Mouse (Mus musculus) olfactory bulb, adult 2 months (tissue): ENCODE measurements around the gene Taf1a. TPM values are rescaled to one million over a fixed set of nuclear protein-coding genes. Genes with fewer than 3 reads are reported as not detected.

Experiments
- H3K27ac ChIP-seq: fragments of 200-500 bp; 2 replicates; pipeline ENCODE4 v1.5.1; 2012; ENCODE audit warnings: low read depth, low read length; ENCODE audit not compliant: insufficient read depth
- H3K4me1 ChIP-seq: fragments of 200-500 bp; 2 replicates; pipeline ENCODE4 v1.6.1; 2012; ENCODE audit warnings: low read length; ENCODE audit not compliant: control insufficient read depth, insufficient read depth
- H3K4me3 ChIP-seq: fragments of 200-500 bp; 2 replicates; pipeline ENCODE4 v1.5.1; 2012; ENCODE audit warnings: mild to moderate bottlenecking, low read depth, low read length, moderate library complexity; ENCODE audit not compliant: insufficient read depth
- CTCF ChIP-seq: fragments of 200-500 bp; IDR thresholded peaks from 2 replicates; pipeline ENCODE4 v1.5.1; 2012; ENCODE audit warnings: low read depth, mild to moderate bottlenecking, low read length, moderate library complexity; ENCODE audit not compliant: insufficient read depth
- POLR2A ChIP-seq: fragments of 200-500 bp; IDR thresholded peaks from 2 replicates; pipeline ENCODE4 v1.6.1; 2012; ENCODE audit warnings: mild to moderate bottlenecking, low read depth, low read length, moderate library complexity; ENCODE audit not compliant: insufficient read depth
- WGBS: fragments of 180-500 bp; shearing (Covaris S2); methylation state at CpG from one replicate; pipeline ENCODE4 v1.1.7; 2018; 5-methylcytosine and 5-hydroxymethylcytosine counted together
- polyA plus RNA-seq: library from polyadenylated mRNA; stranded (reverse); fragments of >200 nt; gene quantifications from 2 replicates; pipeline ENCODE4 v1.2.4, GENCODE M21; 2012; ENCODE audit warnings: low replicate concordance; ENCODE audit not compliant: missing spikeins, insufficient read depth, insufficient read length

The Taf1a gene
- polyA plus RNA-seq, 1 experiment: not detected

GRCm38 (mm10) chr1:183442015-183442774 is 53.4 kb downstream of the Taf1a start:
- H3K27ac ChIP-seq: no peak overlapping the region
- 27% methylated on average over 19 of the region's 19 CpGs for WGBS
- H3K4me1 ChIP-seq: peaks cover 7% of the 10 kb centered on the region
- no peak overlapping the region for H3K4me3 ChIP-seq
- TF ChIP-seq CTCF (no peak), POLR2A (no peak)

DNA sequence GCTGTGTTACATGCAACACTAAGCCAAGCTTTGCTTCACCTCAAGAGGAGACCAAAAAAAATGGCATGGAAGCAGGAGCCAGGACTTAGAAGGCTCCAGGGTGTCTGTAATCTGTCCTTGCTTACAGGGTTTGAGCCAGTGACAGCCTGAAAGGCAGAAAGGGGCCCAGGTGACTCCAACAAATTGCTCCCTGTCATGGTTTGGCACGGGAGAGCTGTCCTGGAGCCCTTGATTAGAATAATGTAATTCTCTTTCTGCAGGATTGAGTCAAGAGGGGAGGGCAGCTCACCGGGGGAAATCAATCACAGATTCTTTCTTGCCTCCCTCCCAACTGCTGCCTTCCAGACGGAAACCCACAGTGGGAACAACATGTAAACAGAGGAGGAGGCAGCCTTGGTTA is 64.3 kb downstream of the Taf1a start:
- no peak for TF ChIP-seq POLR2A
- TF ChIP-seq CTCF: no peak
- WGBS: 34% methylated on average over 3 of the region's 3 CpGs

More for the DNA sequence above, 64.3 kb downstream of the Taf1a start:
- Histone ChIP-seq H3K27ac (no peak overlapping the region), H3K4me1 (no peaks in the 10 kb centered on the region), H3K4me3 (no peak overlapping the region)

Other genes starting within 250 kb of the Taf1a start
- not detected in 2 replicates for gene Disp1, start 167.5 kb upstream of the Taf1a start, polyA plus RNA-seq
- gene Aida, start 92.4 kb upstream of the Taf1a start, polyA plus RNA-seq: not detected in 2 replicates
- gene Brox, start 91.7 kb upstream of the Taf1a start, polyA plus RNA-seq: not detected in 2 replicates
- not detected in 2 replicates for gene Mia3, start 19.4 kb upstream of the Taf1a start, polyA plus RNA-seq
- gene Hhipl2, start 29.2 kb downstream of the Taf1a start, polyA plus RNA-seq: not detected in 2 replicates